Mouse (Mus musculus): ENCODE results near the gene Gosr1. TPM values are rescaled to one million over a fixed set of nuclear protein-coding genes. Genes with fewer than 3 reads are reported as not detected.
"Not testable (repeated sequence)": the region's sequence is repeated elsewhere in the genome, so short reads cannot be mapped to it uniquely, and the experiment has no call there.

Gosr1 gene
- 18.3 and 21.6 TPM in 2 replicates for polyA plus RNA-seq (2016; fragmentation: Nextera tagmentation; extraction: Ambion mirVana)

- peak within 1 kb of the TSS; percentile 83 for H3K4me3 ChIP-seq
- peak within 1 kb of the TSS; percentile 82 for H3K4me2 ChIP-seq
- H3K4me1 ChIP-seq (replicated peaks): no peaks in the 10 kb centered on the region
- peak; percentile 95 for ATAC-seq (ENCODE audit: insufficient number of reproducible peaks, low FRiP score)
- H3K27me3 ChIP-seq (replicated peaks): peaks cover 8% of the 10 kb centered on the region; the same call in 1 of the 2 replicates
- H3K36me3 ChIP-seq: peaks cover 23% of the 10 kb centered on the region
- H3K27ac ChIP-seq (ENCODE audit: poor library complexity, severe bottlenecking): peak within 1 kb of the TSS; percentile 90
- peak within 1 kb of the TSS; percentile 96 for H3K9ac ChIP-seq
- under 1% methylated on average over 28 of the region's 28 CpGs for WGBS
- no peaks in the 10 kb centered on the region for H3K9me3 ChIP-seq (replicated peaks)
These were observed at the start of gene Gosr1 for GRCm38 (mm10) chr11:76763053-76763740. Gosr1 (minus strand) TSS chr11:76763579.

- H3K4me3 ChIP-seq: no peak overlapping the region
- no peaks in the 10 kb centered on the region for H3K9me3 ChIP-seq (replicated peaks)
- no peak overlapping the region for H3K9ac ChIP-seq
- no peaks in the 10 kb centered on the region for H3K27me3 ChIP-seq (replicated peaks)
- ATAC-seq (ENCODE audit: insufficient number of reproducible peaks, low FRiP score): no peak
- 0 out of 2 replicates have a peak, but pooled peaks cover 4% of the 10 kb centered on the region for H3K4me1 ChIP-seq (replicated peaks)
- H3K27ac ChIP-seq (ENCODE audit: poor library complexity, severe bottlenecking): no peak overlapping the region
- 80% methylated on average over 9 of the region's 9 CpGs for WGBS
- H3K36me3 ChIP-seq: peaks cover 49% of the 10 kb centered on the region
- H3K4me2 ChIP-seq: no peak overlapping the region
These were observed 47.5 kb upstream of the Gosr1 start for GRCm38 (mm10) chr11:76810706-76811495.

GRCm38 (mm10) chr11:76809450-76809849 lies 46.1 kb upstream of the Gosr1 start:
- 53% methylated on average over 3 of the region's 3 CpGs for WGBS
- H3K4me3 ChIP-seq: no peak overlapping the region
- H3K4me1 ChIP-seq (replicated peaks): 0 out of 2 replicates have a peak, but pooled peaks cover 4% of the 10 kb centered on the region
- H3K9ac ChIP-seq: no peak overlapping the region
- no peak for ATAC-seq (ENCODE audit: insufficient number of reproducible peaks, low FRiP score)
- H3K27ac ChIP-seq (ENCODE audit: poor library complexity, severe bottlenecking): no peak overlapping the region
- H3K36me3 ChIP-seq: peaks cover 60% of the 10 kb centered on the region
- H3K9me3 ChIP-seq (replicated peaks): no peaks in the 10 kb centered on the region
- no peaks in the 10 kb centered on the region for H3K27me3 ChIP-seq (replicated peaks)
- H3K4me2 ChIP-seq: no peak overlapping the region

- no peak overlapping the region for H3K9ac ChIP-seq
- H3K36me3 ChIP-seq: peaks cover 56% of the 10 kb centered on the region
- H3K27ac ChIP-seq (ENCODE audit: poor library complexity, severe bottlenecking): no peak overlapping the region
- no peaks in the 10 kb centered on the region for H3K9me3 ChIP-seq (replicated peaks)
- H3K4me3 ChIP-seq: no peak overlapping the region
- H3K27me3 ChIP-seq (replicated peaks): no peaks in the 10 kb centered on the region
- H3K4me2 ChIP-seq: no peak overlapping the region
- WGBS: 85% methylated on average over 7 of the region's 7 CpGs
- no peak for ATAC-seq (ENCODE audit: insufficient number of reproducible peaks, low FRiP score)
- 0 out of 2 replicates have a peak, but pooled peaks cover 4% of the 10 kb centered on the region for H3K4me1 ChIP-seq (replicated peaks)
These were observed 45.2 kb upstream of the Gosr1 start for GRCm38 (mm10) chr11:76808550-76808949.

- peaks cover 56% of the 10 kb centered on the region for H3K36me3 ChIP-seq
- no peak for ATAC-seq (ENCODE audit: insufficient number of reproducible peaks, low FRiP score)
- 0 out of 2 replicates have a peak, but pooled peaks cover 4% of the 10 kb centered on the region for H3K4me1 ChIP-seq (replicated peaks)
- no peak overlapping the region for H3K4me3 ChIP-seq
- H3K4me2 ChIP-seq: no peak overlapping the region
- no peak overlapping the region for H3K27ac ChIP-seq (ENCODE audit: poor library complexity, severe bottlenecking)
- whole genome bisulfite sequencing: 85% methylated on average over 3 of the region's 3 CpGs
- H3K9ac ChIP-seq: no peak overlapping the region
- H3K27me3 ChIP-seq (replicated peaks): no peaks in the 10 kb centered on the region
- no peaks in the 10 kb centered on the region for H3K9me3 ChIP-seq (replicated peaks)
These were observed 43.8 kb upstream of the Gosr1 start for GRCm38 (mm10) chr11:76807007-76807679.

GRCm38 (mm10) chr11:76806026-76806425 lies 42.6 kb upstream of the Gosr1 start:
- H3K4me3 ChIP-seq: no peak overlapping the region
- H3K27ac ChIP-seq (ENCODE audit: poor library complexity, severe bottlenecking): no peak overlapping the region
- 76% methylated on average over 4 of the region's 4 CpGs for WGBS
- H3K9me3 ChIP-seq (replicated peaks): no peaks in the 10 kb centered on the region
- ATAC-seq (ENCODE audit: insufficient number of reproducible peaks, low FRiP score): no peak
- H3K36me3 ChIP-seq: peaks cover 64% of the 10 kb centered on the region
- no peak overlapping the region for H3K4me2 ChIP-seq
- no peaks in the 10 kb centered on the region for H3K27me3 ChIP-seq (replicated peaks)
- 0 out of 2 replicates have a peak, but pooled peaks cover 4% of the 10 kb centered on the region for H3K4me1 ChIP-seq (replicated peaks)
- H3K9ac ChIP-seq: no peak overlapping the region

- not testable (repeated sequence) for H3K4me3 ChIP-seq; H3K4me2 ChIP-seq; ATAC-seq (ENCODE audit: insufficient number of reproducible peaks, low FRiP score); H3K27me3 ChIP-seq (replicated peaks); H3K9me3 ChIP-seq (replicated peaks); H3K4me1 ChIP-seq (replicated peaks); H3K27ac ChIP-seq (ENCODE audit: poor library complexity, severe bottlenecking); H3K9ac ChIP-seq
- 89% methylated on average over 4 of the region's 4 CpGs for WGBS
- peaks cover 65% of the 10 kb centered on the region for H3K36me3 ChIP-seq
These were observed 41.7 kb upstream of the Gosr1 start for GRCm38 (mm10) chr11:76805072-76805471.

GRCm38 (mm10) chr11:76803266-76803665 lies 39.9 kb upstream of the Gosr1 start:
- peaks cover 68% of the 10 kb centered on the region for H3K36me3 ChIP-seq
- ATAC-seq (ENCODE audit: insufficient number of reproducible peaks, low FRiP score): no peak
- H3K4me3 ChIP-seq: no peak overlapping the region
- H3K9ac ChIP-seq: no peak overlapping the region
- H3K27me3 ChIP-seq (replicated peaks): no peaks in the 10 kb centered on the region
- no peaks in the 10 kb centered on the region for H3K4me1 ChIP-seq (replicated peaks)
- H3K4me2 ChIP-seq: no peak overlapping the region
- 81% methylated on average over 3 of the region's 3 CpGs for WGBS
- no peaks in the 10 kb centered on the region for H3K9me3 ChIP-seq (replicated peaks)
- H3K27ac ChIP-seq (ENCODE audit: poor library complexity, severe bottlenecking): no peak overlapping the region

- H3K9ac ChIP-seq: no peak overlapping the region
These were observed 33.9 kb upstream of the Gosr1 start for GRCm38 (mm10) chr11:76797236-76797635.

GRCm38 (mm10) chr11:76795326-76795725 lies 31.9 kb upstream of the Gosr1 start:
- H3K4me1 ChIP-seq (replicated peaks): no peaks in the 10 kb centered on the region
- no peak overlapping the region for H3K4me3 ChIP-seq
- H3K9ac ChIP-seq: no peak overlapping the region
- no peak for ATAC-seq (ENCODE audit: insufficient number of reproducible peaks, low FRiP score)
- H3K27me3 ChIP-seq (replicated peaks): no peaks in the 10 kb centered on the region
- H3K36me3 ChIP-seq: peaks cover 66% of the 10 kb centered on the region
- 86% methylated on average over 5 of the region's 5 CpGs for WGBS
- H3K4me2 ChIP-seq: no peak overlapping the region
- no peaks in the 10 kb centered on the region for H3K9me3 ChIP-seq (replicated peaks)
- no peak overlapping the region for H3K27ac ChIP-seq (ENCODE audit: poor library complexity, severe bottlenecking)

More at GRCm38 (mm10) chr11:76797236-76797635, 33.9 kb upstream of the Gosr1 start:
- no peaks in the 10 kb centered on the region for H3K9me3 ChIP-seq (replicated peaks)
- H3K4me2 ChIP-seq: no peak overlapping the region
- ATAC-seq (ENCODE audit: insufficient number of reproducible peaks, low FRiP score): no peak
- no peaks in the 10 kb centered on the region for H3K4me1 ChIP-seq (replicated peaks)
- no peaks in the 10 kb centered on the region for H3K27me3 ChIP-seq (replicated peaks)
- no peak overlapping the region for H3K4me3 ChIP-seq
- 86% methylated on average over 6 of the region's 6 CpGs for WGBS
- peaks cover 60% of the 10 kb centered on the region for H3K36me3 ChIP-seq
- H3K27ac ChIP-seq (ENCODE audit: poor library complexity, severe bottlenecking): no peak overlapping the region

GRCm38 (mm10) chr11:76791331-76791730 lies 28.0 kb upstream of the Gosr1 start:
- Histone ChIP-seq H3K27me3 (replicated peaks) (no peaks in the 10 kb centered on the region), H3K9ac (no peak overlapping the region), H3K36me3 (peaks cover 54% of the 10 kb centered on the region), H3K9me3 (replicated peaks) (no peaks in the 10 kb centered on the region), H3K4me1 (replicated peaks) (no peaks in the 10 kb centered on the region), H3K4me2 (no peak overlapping the region), H3K4me3 (no peak overlapping the region), H3K27ac (ENCODE audit: poor library complexity, severe bottlenecking) (no peak overlapping the region)
- WGBS: 88% methylated on average over 7 of the region's 7 CpGs
- no peak for ATAC-seq (ENCODE audit: insufficient number of reproducible peaks, low FRiP score)

Measured in heart, embryonic 12.5 days (tissue).